Mouse (Mus musculus) ES-Bruce4 (cell line): ENCODE data around the gene Mphosph10.

Source experiments
- CTCF ChIP-seq: IDR thresholded peaks from one replicate; pipeline ENCODE4 v1.8.1; 2011; ENCODE audit warnings: low read depth, low read length
- EP300 ChIP-seq: IDR thresholded peaks from 2 replicates; pipeline ENCODE4 v1.6.1; 2011; ENCODE audit warnings: low read depth, low read length; ENCODE audit not compliant: insufficient read depth
- POLR2A ChIP-seq: IDR thresholded peaks from one replicate; pipeline ENCODE4 v1.8.1; 2011; ENCODE audit warnings: low read length; ENCODE audit not compliant: insufficient read depth

DNA sequence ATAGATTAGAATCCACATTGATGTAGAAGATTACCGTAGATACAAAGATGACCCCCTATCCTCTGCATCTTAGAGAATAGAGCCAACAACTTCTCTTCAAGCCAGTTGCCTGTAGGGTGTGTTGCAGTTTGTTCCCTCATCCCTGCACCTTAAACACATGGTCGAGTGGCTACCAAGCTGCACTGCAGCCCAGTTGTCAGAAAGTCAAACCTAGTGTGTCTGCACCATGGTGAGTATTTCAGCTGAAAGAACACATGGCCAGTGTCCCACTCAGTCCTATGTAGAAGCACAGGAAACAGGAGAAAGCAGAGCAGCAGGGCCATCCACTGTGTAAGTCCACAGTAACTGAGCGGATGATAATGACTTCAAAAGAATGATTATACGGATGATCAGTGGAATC, 64.6 kb downstream of the Mphosph10 start:
- no peak for TF ChIP-seq CTCF
- TF ChIP-seq EP300 = no peak
- TF ChIP-seq POLR2A = no peak
